Mouse (Mus musculus) midbrain, embryonic 12.5 days (tissue): ENCODE data around the gene Fgf14. TPM values are rescaled to one million over a fixed set of nuclear protein-coding genes. Genes with fewer than 3 reads are reported as not detected.

Source experiments
- ATAC-seq: fragments of 200-750 bp; cut with Nextera tagmentation; 2 replicates; pipeline ENCODE4 v1.8.0; 2017; ENCODE audit warnings: low read depth, moderate TSS enrichment, moderate library complexity; ENCODE audit not compliant: low FRiP score
- H3K27ac ChIP-seq: fragments of 300-500 bp; sonication (generic); replicated peaks from 2 replicates; pipeline ENCODE4 v1.5.1; 2016; ENCODE audit warnings: mild to moderate bottlenecking
- H3K27me3 ChIP-seq: fragments of 300-500 bp; sonication (generic); 2 replicates; pipeline ENCODE4 v1.6.1; 2016; ENCODE audit warnings: mild to moderate bottlenecking
- H3K36me3 ChIP-seq: fragments of 300-500 bp; sonication (generic); 2 replicates; pipeline ENCODE4 v1.6.1; 2016
- H3K4me1 ChIP-seq: fragments of 300-500 bp; sonication (generic); 2 replicates; pipeline ENCODE4 v1.6.1; 2016
- H3K4me2 ChIP-seq: fragments of 300-500 bp; sonication (generic); replicated peaks from 2 replicates; pipeline ENCODE4 v1.6.1; 2016; ENCODE audit warnings: mild to moderate bottlenecking, moderate library complexity
- H3K4me3 ChIP-seq: fragments of 300-500 bp; sonication (generic); 2 replicates; pipeline ENCODE4 v1.5.1; 2016; ENCODE audit warnings: mild to moderate bottlenecking
- H3K9ac ChIP-seq: fragments of 300-500 bp; sonication (generic); replicated peaks from 2 replicates; pipeline ENCODE4 v1.6.1; 2016; ENCODE audit warnings: mild to moderate bottlenecking, moderate library complexity
- H3K9me3 ChIP-seq: fragments of 300-500 bp; sonication (generic); 2 replicates; pipeline ENCODE4 v1.6.1; 2016; ENCODE audit warnings: mild to moderate bottlenecking
- WGBS: fragments of 180-500 bp; shearing (Covaris S2); methylation state at CpG from one replicate; pipeline ENCODE4 v1.1.7; 2016; 5-methylcytosine and 5-hydroxymethylcytosine counted together
- polyA plus RNA-seq: library from polyadenylated mRNA; unstranded; fragments of >200 nt; fragmentation: Nextera tagmentation; extraction: Ambion mirVana; gene quantifications from 2 replicates; pipeline ENCODE4 v1.2.1, GENCODE M21; 2016

The Fgf14 gene
- 11.3 and 11.6 TPM in 2 replicates for polyA plus RNA-seq

- H3K27me3 ChIP-seq: peaks cover 15% of the 10 kb centered on the region; the same call in 1 of the 2 replicates
- peak within 1 kb of the TSS; percentile 64 for H3K9ac ChIP-seq
- H3K4me2 ChIP-seq: peak within 1 kb of the TSS; percentile 88
- peak within 1 kb of the TSS; percentile 52 for H3K4me3 ChIP-seq
- H3K4me1 ChIP-seq: peaks cover 21% of the 10 kb centered on the region
- whole genome bisulfite sequencing: 6% methylated on average over 12 of the region's 12 CpGs
- ATAC-seq: no peak
- H3K36me3 ChIP-seq: no peaks in the 10 kb centered on the region
- H3K27ac ChIP-seq: peak within 1 kb of the TSS; percentile 56; the same call in 1 of the 2 replicates
- H3K9me3 ChIP-seq: no peaks in the 10 kb centered on the region
These were observed at the start of gene Fgf14 for GRCm38 (mm10) chr14:124676506-124677177. Fgf14 (minus strand) TSS chr14:124677127.

GRCm38 (mm10) chr14:124677379-124677778 is 452 bp upstream of the Fgf14 start:
- H3K4me1 ChIP-seq: peaks cover 21% of the 10 kb centered on the region
- WGBS: 0% methylated on average over 10 of the region's 10 CpGs

GRCm38 (mm10) chr14:124675654-124676505 is 1.0 kb downstream of the Fgf14 start:
- ATAC-seq: peak; percentile 38
- Histone ChIP-seq H3K27ac (peak overlapping the region; percentile 56; the same call in 1 of the 2 replicates), H3K9me3 (no peaks in the 10 kb centered on the region), H3K4me2 (peak overlapping the region; percentile 88), H3K27me3 (peaks cover 15% of the 10 kb centered on the region; the same call in 1 of the 2 replicates), H3K4me1 (peaks cover 21% of the 10 kb centered on the region), H3K36me3 (no peaks in the 10 kb centered on the region), H3K9ac (peak overlapping the region; percentile 64), H3K4me3 (peak overlapping the region; percentile 52)
- WGBS: 7% methylated on average over 23 of the region's 23 CpGs

More at GRCm38 (mm10) chr14:124677379-124677778, 452 bp upstream of the Fgf14 start:
- Histone ChIP-seq H3K9ac (peak overlapping the region; percentile 64), H3K4me3 (peak overlapping the region; percentile 52), H3K9me3 (no peaks in the 10 kb centered on the region), H3K36me3 (no peaks in the 10 kb centered on the region), H3K4me2 (peak overlapping the region; percentile 88), H3K27me3 (peaks cover 12% of the 10 kb centered on the region; the same call in 1 of the 2 replicates), H3K27ac (no peak overlapping the region)
- ATAC-seq: peak; percentile 94

GRCm38 (mm10) chr14:124675142-124675653 is 1.7 kb downstream of the Fgf14 start:
- no peak overlapping the region for H3K27ac ChIP-seq
- peak; percentile 47 for ATAC-seq

GRCm38 (mm10) chr14:124674536-124675141 is 2.3 kb downstream of the Fgf14 start:
- peak overlapping the region; percentile 88 for H3K4me2 ChIP-seq
- peak overlapping the region; percentile 64 for H3K9ac ChIP-seq
- H3K4me3 ChIP-seq: peak overlapping the region; percentile 52
- no peak; the same call in 1 of the 2 replicates for ATAC-seq
- 23% methylated on average over 8 of the region's 8 CpGs for WGBS
- H3K36me3 ChIP-seq: no peaks in the 10 kb centered on the region
- H3K4me1 ChIP-seq: peaks cover 28% of the 10 kb centered on the region
- H3K27me3 ChIP-seq: peaks cover 15% of the 10 kb centered on the region; the same call in 1 of the 2 replicates
- no peak overlapping the region for H3K27ac ChIP-seq
- no peaks in the 10 kb centered on the region for H3K9me3 ChIP-seq

More at GRCm38 (mm10) chr14:124675142-124675653, 1.7 kb downstream of the Fgf14 start:
- H3K9me3 ChIP-seq: no peaks in the 10 kb centered on the region
- no peaks in the 10 kb centered on the region for H3K36me3 ChIP-seq
- H3K9ac ChIP-seq: peak overlapping the region; percentile 64
- H3K4me3 ChIP-seq: peak overlapping the region; percentile 52
- H3K27me3 ChIP-seq: peaks cover 15% of the 10 kb centered on the region; the same call in 1 of the 2 replicates
- WGBS: 1% methylated on average over 21 of the region's 21 CpGs
- H3K4me1 ChIP-seq: peaks cover 23% of the 10 kb centered on the region
- peak overlapping the region; percentile 88 for H3K4me2 ChIP-seq

- peaks cover 16% of the 10 kb centered on the region for H3K4me1 ChIP-seq
- peak overlapping the region; percentile 35; the same call in 1 of the 2 replicates for H3K27ac ChIP-seq
- no peaks in the 10 kb centered on the region for H3K9me3 ChIP-seq
- H3K9ac ChIP-seq: no peak overlapping the region
- 5% methylated on average over 7 of the region's 7 CpGs for whole genome bisulfite sequencing
- H3K36me3 ChIP-seq: no peaks in the 10 kb centered on the region
- H3K4me2 ChIP-seq: peak overlapping the region; percentile 39
- peak; percentile 98 for ATAC-seq
- no peak overlapping the region for H3K4me3 ChIP-seq
- H3K27me3 ChIP-seq: peaks cover 6% of the 10 kb centered on the region; the same call in 1 of the 2 replicates
These were observed 7.2 kb downstream of the Fgf14 start for GRCm38 (mm10) chr14:124669739-124670138.

- H3K4me3 ChIP-seq: no peak overlapping the region
- no peak overlapping the region for H3K4me2 ChIP-seq
- no peaks in the 10 kb centered on the region for H3K4me1 ChIP-seq
- no peak overlapping the region for H3K9ac ChIP-seq
- no peaks in the 10 kb centered on the region for H3K36me3 ChIP-seq
- 82% methylated on average over 3 of the region's 3 CpGs for WGBS
- no peaks in the 10 kb centered on the region for H3K27me3 ChIP-seq
- no peak for ATAC-seq
- no peaks in the 10 kb centered on the region for H3K9me3 ChIP-seq
- no peak overlapping the region for H3K27ac ChIP-seq
These were observed 34.1 kb downstream of the Fgf14 start for GRCm38 (mm10) chr14:124642822-124643221.

- no peak for ATAC-seq
- no peak overlapping the region for H3K4me2 ChIP-seq
- H3K4me1 ChIP-seq: no peaks in the 10 kb centered on the region
- H3K4me3 ChIP-seq: no peak overlapping the region
- no peak overlapping the region for H3K27ac ChIP-seq
- WGBS: 42% methylated on average over 2 of the region's 2 CpGs
- H3K36me3 ChIP-seq: no peaks in the 10 kb centered on the region
- no peaks in the 10 kb centered on the region for H3K9me3 ChIP-seq
- no peak overlapping the region for H3K9ac ChIP-seq
- no peaks in the 10 kb centered on the region for H3K27me3 ChIP-seq
These were observed 42.0 kb downstream of the Fgf14 start for GRCm38 (mm10) chr14:124634881-124635280.

GRCm38 (mm10) chr14:124613473-124613872 is 63.5 kb downstream of the Fgf14 start:
- WGBS: 67% methylated on average over 2 of the region's 2 CpGs
- no peaks in the 10 kb centered on the region for H3K4me1 ChIP-seq
- H3K27me3 ChIP-seq: no peaks in the 10 kb centered on the region

GRCm38 (mm10) chr14:124606036-124606711 is 70.8 kb downstream of the Fgf14 start:
- Histone ChIP-seq H3K9me3 (no peaks in the 10 kb centered on the region), H3K27ac (no peak overlapping the region), H3K4me3 (no peak overlapping the region), H3K4me2 (no peak overlapping the region), H3K27me3 (no peaks in the 10 kb centered on the region), H3K36me3 (peaks cover 4% of the 10 kb centered on the region; the same call in 1 of the 2 replicates), H3K4me1 (no peaks in the 10 kb centered on the region), H3K9ac (no peak overlapping the region)
- ATAC-seq: no peak
- 98% methylated on average over 2 of the region's 2 CpGs for WGBS

More at GRCm38 (mm10) chr14:124613473-124613872, 63.5 kb downstream of the Fgf14 start:
- Histone ChIP-seq H3K9me3 (no peaks in the 10 kb centered on the region), H3K27ac (no peak overlapping the region), H3K4me3 (no peak overlapping the region), H3K36me3 (peaks cover 4% of the 10 kb centered on the region; the same call in 1 of the 2 replicates), H3K9ac (no peak overlapping the region), H3K4me2 (no peak overlapping the region)
- no peak for ATAC-seq
